ENCODE assay signal across 8 mouse cellular contexts in the genomic region with DNA sequence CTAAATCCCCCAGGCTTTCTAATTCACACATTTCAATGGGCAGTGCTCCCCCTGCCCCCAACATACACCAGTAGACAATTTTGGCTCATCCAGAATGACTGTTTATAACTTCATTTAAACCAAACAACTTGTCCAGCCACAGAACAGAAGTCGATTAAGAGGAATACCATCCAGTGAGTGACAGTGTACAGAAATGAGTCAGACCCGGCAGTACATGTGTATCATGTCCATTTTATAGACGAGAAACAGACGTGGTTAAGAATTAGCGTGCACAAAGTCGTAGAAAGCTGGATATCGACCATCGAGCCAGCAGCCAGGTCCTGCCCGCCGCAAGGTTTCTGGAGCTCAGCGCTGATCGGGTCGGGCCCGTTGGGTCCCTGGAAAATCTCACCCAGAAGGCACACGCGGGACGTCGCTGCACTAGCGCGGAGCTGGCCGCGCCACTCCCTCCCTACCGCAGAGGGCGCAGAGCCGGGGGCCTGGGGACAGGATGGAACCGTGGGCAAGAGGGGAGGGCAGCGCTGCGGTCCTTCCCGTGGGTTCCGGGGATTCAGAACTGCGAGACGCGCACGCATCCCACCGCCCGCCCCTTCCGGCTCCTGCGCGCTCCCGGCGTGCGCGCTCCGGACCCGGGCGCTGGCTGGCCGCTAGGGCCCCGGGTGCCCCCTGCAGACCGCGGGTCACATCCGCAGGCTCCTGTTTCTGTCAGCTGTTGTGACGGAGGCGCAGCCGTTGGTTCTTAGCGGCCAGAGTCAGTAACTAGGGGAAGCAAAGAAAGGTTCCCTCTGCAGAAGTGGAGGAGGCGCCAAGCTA. TPM values are rescaled to one million over a fixed set of nuclear protein-coding genes. Genes with fewer than 3 reads are reported as not detected.
DNase-seq lines count a peak whose midpoint lies in the region; ATAC-seq and TF ChIP-seq lines count a peak whose summit lies in the region.

A gene (minus strand): TSS at position 552 of the 813 bp plus-strand sequence.

- peak within 1 kb of the TSS; percentile 78 for H3K4me2 ChIP-seq in heart, embryonic 11.5 days
- peak within 1 kb of the TSS; percentile 64 for H3K4me2 ChIP-seq in kidney, embryonic 16.5 days (replicated peaks; ENCODE audit: low read depth, low read length)
- peak within 1 kb of the TSS; percentile 87 for H3K4me2 ChIP-seq in myocyte (ENCODE audit: low read depth)

- peaks cover 40% of the 10 kb centered on the region for H3K4me1 ChIP-seq in heart, embryonic 11.5 days (ENCODE audit: control insufficient read depth, insufficient read depth, low read length)
- H3K4me1 ChIP-seq in kidney, embryonic 16.5 days (ENCODE audit: insufficient read depth, low read length), result peaks cover 35% of the 10 kb centered on the region
- H3K4me1 ChIP-seq in liver, adult 2 months (ENCODE audit: control insufficient read depth, insufficient read depth, low read length), result peaks cover 4% of the 10 kb centered on the region

- no peaks in the 10 kb centered on the region for H3K27me3 ChIP-seq in heart, embryonic 11.5 days (ENCODE audit: control insufficient read depth, insufficient read depth, low read length)
- no peaks in the 10 kb centered on the region for H3K27me3 ChIP-seq in kidney, embryonic 16.5 days (ENCODE audit: insufficient read depth, low read length)
- H3K27me3 ChIP-seq in liver, adult 2 months (ENCODE audit: control insufficient read depth, insufficient read depth, low read length), result no peaks in the 10 kb centered on the region
- H3K27me3 ChIP-seq in myocyte (ENCODE audit: control insufficient read depth, insufficient read depth, insufficient read length), result no peaks in the 10 kb centered on the region
- H3K27me3 ChIP-seq in splenic B cell, adult 2 months (ENCODE audit: control insufficient read depth, insufficient read depth, low read length, poor library complexity, severe bottlenecking), result no peaks in the 10 kb centered on the region

- H3K9ac ChIP-seq in heart, embryonic 11.5 days (ENCODE audit: low read depth, low read length), result peak within 1 kb of the TSS; percentile 88
- H3K9ac ChIP-seq in kidney, embryonic 16.5 days (replicated peaks; ENCODE audit: low read length), result peak within 1 kb of the TSS; percentile 90
- H3K9ac ChIP-seq in liver, adult 2 months (ENCODE audit: low read depth, low read length), result peak within 1 kb of the TSS; percentile 90

- peak; percentile 71 for TF ChIP-seq CTCF in liver, adult 2 months (IDR thresholded peaks at IDR 0.05; ENCODE audit: low read depth, low read length)

- H3K79me2 ChIP-seq in liver, adult 2 months (ENCODE audit: control insufficient read depth, insufficient read depth, low read length), result no peaks in the 10 kb centered on the region
- H3K79me2 ChIP-seq in myocyte (ENCODE audit: control insufficient read depth, insufficient read depth), result peaks cover 15% of the 10 kb centered on the region

- peak; percentile 66 for ATAC-seq in erythroblast, adult 5-6 weeks (replicated peaks; ENCODE audit: low FRiP score, poor library complexity, severe bottlenecking)
- ATAC-seq in heart, embryonic 11.5 days (replicated peaks; ENCODE audit: insufficient number of reproducible peaks, low FRiP score, low TSS enrichment), result peak; percentile 79
- peak; percentile 93 for ATAC-seq in kidney, embryonic 16.5 days (ENCODE audit: low FRiP score, low TSS enrichment)

- H3K4me3 ChIP-seq in heart, embryonic 11.5 days (ENCODE audit: low read depth, low read length), result peak within 1 kb of the TSS; percentile 69
- peak within 1 kb of the TSS; percentile 73 for H3K4me3 ChIP-seq in kidney, embryonic 16.5 days (ENCODE audit: low read length)
- peak within 1 kb of the TSS; percentile 82 for H3K4me3 ChIP-seq in liver, adult 2 months (ENCODE audit: insufficient read depth, low read depth, low read length)
- peak within 1 kb of the TSS; percentile 67 for H3K4me3 ChIP-seq in myocyte

- peak within 1 kb of the TSS; percentile 15 for H3ac ChIP-seq in myocyte (ENCODE audit: control insufficient read depth, insufficient read length)

- DNase-seq in B cell, adult 2 months, result peak; percentile 94 to 96
- peak; percentile 96 for DNase-seq in brain, adult 2 months (ENCODE audit: low read depth, low spot score)
- peak; percentile 72 for DNase-seq in liver, adult 2 months (ENCODE audit: extremely low read depth, low read depth, low spot score)
- DNase-seq in splenic B cell, adult 2 months (ENCODE audit: low read depth, low spot score), result peak; percentile 95

- H3K9me3 ChIP-seq in heart, embryonic 11.5 days (replicated peaks; ENCODE audit: control insufficient read depth, low read length), result no peaks in the 10 kb centered on the region
- H3K9me3 ChIP-seq in kidney, embryonic 16.5 days (ENCODE audit: low read length), result no peaks in the 10 kb centered on the region

- TF ChIP-seq POLR2A in liver, adult 2 months (IDR thresholded peaks at IDR 0.05; ENCODE audit: extremely low read depth, insufficient read depth, low read length), result peak; percentile 90
- peak; percentile 86 for TF ChIP-seq POLR2A in myocyte (IDR thresholded peaks at IDR 0.05; ENCODE audit: insufficient read length, low read depth)

- WGBS in heart, embryonic 11.5 days (ENCODE audit: insufficient replicate concordance), result under 1% methylated on average over 56 of the region's 56 CpGs
- WGBS in kidney, embryonic 16.5 days, result 0% methylated on average over 44 of the region's 56 CpGs
- WGBS in liver, adult 2 months, result under 1% methylated on average over 54 of the region's 56 CpGs

- peaks cover 2% of the 10 kb centered on the region for H3K36me3 ChIP-seq in heart, embryonic 11.5 days (ENCODE audit: control insufficient read depth, insufficient read depth, low read length)
- 0 out of 2 replicates have a peak, but pooled peaks cover 3% of the 10 kb centered on the region for H3K36me3 ChIP-seq in kidney, embryonic 16.5 days (ENCODE audit: insufficient read depth, low read length)
- no peaks in the 10 kb centered on the region for H3K36me3 ChIP-seq in liver, adult 2 months (ENCODE audit: control insufficient read depth, insufficient read depth, low read length)
- peaks cover 7% of the 10 kb centered on the region for H3K36me3 ChIP-seq in myocyte (ENCODE audit: control insufficient read depth, insufficient read depth)
- no peaks in the 10 kb centered on the region; the same call in none of the 2 replicates for H3K36me3 ChIP-seq in splenic B cell, adult 2 months (ENCODE audit: control insufficient read depth, insufficient read depth, low read length, poor library complexity, severe bottlenecking)

- H3K27ac ChIP-seq in heart, embryonic 11.5 days (ENCODE audit: low read depth, low read length), result peak within 1 kb of the TSS; percentile 88
- H3K27ac ChIP-seq in kidney, embryonic 16.5 days (ENCODE audit: low read length), result peak within 1 kb of the TSS; percentile 92
- H3K27ac ChIP-seq in liver, adult 2 months (replicated peaks; ENCODE audit: insufficient read depth, low read depth, low read length), result peak within 1 kb of the TSS; percentile 72

TF ChIP-seq in myocyte, 11 proteins besides CTCF, POLR2A, EP300 and RAD21:
- no peak for TF ChIP-seq USF1 (IDR thresholded peaks at IDR 0.05; ENCODE audit: low read depth)
- no peak for TF ChIP-seq REST (IDR thresholded peaks at IDR 0.05; ENCODE audit: insufficient read depth, insufficient read length)
- TF ChIP-seq MYOG (IDR thresholded peaks at IDR 0.05; ENCODE audit: control insufficient read depth in 1 of 3, insufficient read depth in 1 of 3, insufficient read length in 2 of 3, low read depth in 2 of 3), result peak; percentile 44 to 83 (median 60)
- no peak for TF ChIP-seq E2F4 (IDR thresholded peaks at IDR 0.05; ENCODE audit: insufficient read depth)
- no peak for TF ChIP-seq SRF (IDR thresholded peaks at IDR 0.05; ENCODE audit: control insufficient read depth, insufficient read length, low read depth)
- TF ChIP-seq POLR2AphosphoS2 (IDR thresholded peaks at IDR 0.05; ENCODE audit: insufficient read length, low read depth), result peak; percentile 98
- TF ChIP-seq MYOD1 (IDR thresholded peaks at IDR 0.05; ENCODE audit: control insufficient read depth in 1 of 3, insufficient read length in 2 of 3, low read depth in 2 of 3), result peak in 2 of 3 experiments; percentile 36 to 50
- TF ChIP-seq TCF3 (IDR thresholded peaks at IDR 0.05; ENCODE audit: insufficient read length, low read depth), result no peak
- no peak for TF ChIP-seq CEBPB (IDR thresholded peaks at IDR 0.05; ENCODE audit: insufficient read depth, poor library complexity, severe bottlenecking)
- TF ChIP-seq TCF12 (IDR thresholded peaks at IDR 0.05; ENCODE audit: insufficient read depth, poor library complexity, severe bottlenecking), result no peak

RNA-seq across cellular contexts. Expression of the gene that starts here (rescaled TPM):
- total RNA-seq in erythroblast, adult 5-6 weeks (2015; ENCODE audit: low replicate concordance), result 4.0 and 8.1 TPM in 2 replicates
- total RNA-seq in erythroblast, adult 5-6 weeks (2017; ENCODE audit: low replicate concordance), result 5.8 and 9.8 TPM in 2 replicates
- polyA plus RNA-seq in heart, embryonic 11.5 days (2014; fragmentation: Nextera tagmentation; extraction: Ambion mirVana), result 10.2 and 11.2 TPM in 2 replicates
- 15.2 and 15.4 TPM in 2 replicates for polyA plus RNA-seq in kidney, embryonic 16.5 days (2015; fragmentation: Nextera tagmentation; extraction: Ambion mirVana)
- total RNA-seq in liver, adult 2 months (2014; rRNA removed), result 2.0 and 3.0 TPM in 2 replicates
- polyA plus RNA-seq in liver, adult 2 months (2012; rRNA removed), result 2.7 and 3.2 TPM in 2 replicates
- polyA plus RNA-seq in myocyte (2012; fragmentation: generic; extraction: Trizol), result 8.0 TPM

Comparison
In these comparisons a context has a peak if more than half of its experiments do, and no peak if none do; other contexts are left out.
1. Peak in every context shown above with its lines: DNase-seq, ATAC-seq, H3K4me3 ChIP-seq and H3K27ac ChIP-seq.